Mouse (Mus musculus) lung, postnatal 25 days (tissue): ENCODE measurements around the gene Gm10762.
"Not testable (repeated sequence)": the region's sequence is repeated elsewhere in the genome, so short reads cannot be mapped to it uniquely, and the experiment has no call there.

ENCODE experiments used
- DNase-seq: peaks from one replicate; pipeline ENCODE4 v3.0.0; 2022; ENCODE audit warnings: low spot score

Gm10762 gene

GRCm38 (mm10) chr2:128967661-128968441 is at the start of gene Gm10762:
Gene Gm10762, minus strand, starts transcription at chr2:128967725.
- DNase-seq = peak; percentile 79

- not testable (repeated sequence) for DNase-seq
Measured at GRCm38 (mm10) chr2:129008867-129009266, 41.3 kb upstream of the Gm10762 start.

- no peak for DNase-seq
Measured at GRCm38 (mm10) chr2:129006194-129006749, 38.7 kb upstream of the Gm10762 start.

GRCm38 (mm10) chr2:129004872-129005271 is 37.3 kb upstream of the Gm10762 start:
- no peak for DNase-seq

- no peak for DNase-seq
Measured at GRCm38 (mm10) chr2:128984746-128985145, 17.2 kb upstream of the Gm10762 start.

GRCm38 (mm10) chr2:128975572-128975971 is 8.0 kb upstream of the Gm10762 start:
- DNase-seq = no peak

- no peak for DNase-seq
Measured at GRCm38 (mm10) chr2:128972301-128972700, 4.8 kb upstream of the Gm10762 start.

- DNase-seq = no peak
Measured at GRCm38 (mm10) chr2:128968475-128969083, 1.1 kb upstream of the Gm10762 start.

- DNase-seq = peak; percentile 98
Measured at GRCm38 (mm10) chr2:128966641-128967580, 614 bp downstream of the Gm10762 start, which contains the start of gene Zc3h6. Gene Zc3h6, plus strand, starts transcription at chr2:128967402.

GRCm38 (mm10) chr2:128966236-128966635 is 1.3 kb downstream of the Gm10762 start:
- DNase-seq = no peak

GRCm38 (mm10) chr2:128965505-128966105 is 1.9 kb downstream of the Gm10762 start:
- no peak for DNase-seq

- DNase-seq = no peak
Measured at GRCm38 (mm10) chr2:128954186-128954585, 13.3 kb downstream of the Gm10762 start.

GRCm38 (mm10) chr2:128947962-128948588 is 19.4 kb downstream of the Gm10762 start:
- DNase-seq = peak; percentile 70

- DNase-seq = peak; percentile 96
Measured at GRCm38 (mm10) chr2:128943538-128944528, 23.7 kb downstream of the Gm10762 start, which contains the start of gene Zc3h8. Gene Zc3h8, minus strand, starts transcription at chr2:128944077.

- no peak for DNase-seq
Measured at GRCm38 (mm10) chr2:128936256-128936655, 31.3 kb downstream of the Gm10762 start.

- DNase-seq = no peak
Measured at GRCm38 (mm10) chr2:128930704-128931103, 36.8 kb downstream of the Gm10762 start.

GRCm38 (mm10) chr2:128928446-128928845 is 39.1 kb downstream of the Gm10762 start:
- DNase-seq = no peak

- no peak for DNase-seq
Measured at GRCm38 (mm10) chr2:128924799-128925198, 42.7 kb downstream of the Gm10762 start.
